17 mouse cellular contexts compared by ENCODE assay signal in the genomic region with DNA sequence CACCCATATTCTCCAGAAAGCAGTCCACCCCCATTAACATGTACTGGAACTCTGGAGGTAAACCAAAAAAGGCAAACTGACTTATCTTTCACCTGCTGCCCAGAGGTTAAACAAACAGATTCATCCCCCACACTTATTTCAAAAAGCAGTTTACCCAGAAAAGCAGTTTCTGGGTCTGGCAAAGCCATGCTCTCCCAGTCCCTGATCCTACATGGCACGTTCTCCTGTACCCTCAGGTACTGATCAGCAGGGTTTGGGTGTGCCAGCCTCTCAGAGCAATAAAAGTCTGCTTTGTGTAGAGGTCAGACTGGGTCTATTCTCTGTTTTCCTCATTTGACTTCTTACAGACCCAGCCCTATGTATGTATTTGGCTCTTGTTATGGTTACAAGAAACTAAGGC. TPM values are rescaled to one million over a fixed set of nuclear protein-coding genes. Genes with fewer than 3 reads are reported as not detected.
DNase-seq lines count a peak whose midpoint lies in the region; ATAC-seq and TF ChIP-seq lines count a peak whose summit lies in the region.
"Had no signal": no experiment of that assay in that cellular context is flagged by ENCODE, and none has a peak within 500 bp of the region (broad histone marks: within the 10 kb centered on the region; RNA-seq: fewer than 3 reads in every experiment).

No protein-coding gene starts in this region.

- TF ChIP-seq POLR2A in myocyte (IDR thresholded peaks at IDR 0.05; ENCODE audit: insufficient read length, low read depth), result no peak

- H3K4me1 ChIP-seq in hindbrain, embryonic 12.5 days, result peaks cover 14% of the 10 kb centered on the region
- H3K4me1 ChIP-seq in hindbrain, embryonic 16.5 days (ENCODE audit: control insufficient read depth, insufficient read depth, low read depth, low read length), result peaks cover 11% of the 10 kb centered on the region
- H3K4me1 ChIP-seq in E14TG2a.4 (replicated peaks; ENCODE audit: low read depth, low read length), result peaks cover 52% of the 10 kb centered on the region
- peaks cover 12% of the 10 kb centered on the region; the same call in 1 of the 2 replicates for H3K4me1 ChIP-seq in intestine, postnatal 0 days (replicated peaks; ENCODE audit: control insufficient read depth, insufficient read depth, low read length)
- H3K4me1 ChIP-seq in midbrain, postnatal 0 days (ENCODE audit: insufficient read depth, low read length), result peaks cover 6% of the 10 kb centered on the region; the same call in 1 of the 2 replicates

- no peak for ATAC-seq in hindbrain, embryonic 12.5 days (ENCODE audit: low FRiP score)
- ATAC-seq in hindbrain, embryonic 16.5 days, result no peak
- no peak for ATAC-seq in intestine, postnatal 0 days
- ATAC-seq in midbrain, postnatal 0 days (ENCODE audit: low FRiP score), result no peak
- ATAC-seq: lung, postnatal 0 days had no signal

- H3K9me3 ChIP-seq in hindbrain, embryonic 12.5 days (replicated peaks), result no peaks in the 10 kb centered on the region
- no peaks in the 10 kb centered on the region for H3K9me3 ChIP-seq in hindbrain, embryonic 16.5 days (ENCODE audit: control insufficient read depth, low read length)
- no peaks in the 10 kb centered on the region for H3K9me3 ChIP-seq in E14TG2a.4 (ENCODE audit: low read length)
- no peaks in the 10 kb centered on the region for H3K9me3 ChIP-seq in intestine, postnatal 0 days (ENCODE audit: control insufficient read depth)
- no peaks in the 10 kb centered on the region for H3K9me3 ChIP-seq in midbrain, postnatal 0 days (ENCODE audit: low read length)
- H3K9me3 ChIP-seq: forebrain, embryonic 12.5 days; limb, embryonic 13.5 days; neural tube, embryonic 13.5 days had no signal

- DNase-seq in frontal cortex, postnatal 10 days (ENCODE audit: low spot score in 2 of 2), result no peak
- DNase-seq in cerebellum, adult 11 months, result no peak
- no peak for DNase-seq in midbrain, postnatal 0 days (ENCODE audit: low spot score)
- DNase-seq: cerebellum, adult 2 months; heart, adult 2 months; heart, postnatal 36 days; kidney, adult 2 months; thymus, postnatal 25 days had no signal

- H3K4me3 ChIP-seq in hindbrain, embryonic 12.5 days, result no peak overlapping the region
- no peak overlapping the region for H3K4me3 ChIP-seq in hindbrain, embryonic 16.5 days (ENCODE audit: low read length)
- peak overlapping the region; percentile 81 for H3K4me3 ChIP-seq in E14TG2a.4 (replicated peaks; ENCODE audit: low read length)
- no peak overlapping the region for H3K4me3 ChIP-seq in intestine, postnatal 0 days (ENCODE audit: low read depth, low read length)
- H3K4me3 ChIP-seq in myocyte, result peak overlapping the region; percentile 54
- no peak overlapping the region for H3K4me3 ChIP-seq in midbrain, postnatal 0 days (ENCODE audit: low read depth, low read length)
- H3K4me3 ChIP-seq: forebrain, embryonic 12.5 days; heart, adult 2 months had no signal

- H3K27me3 ChIP-seq in hindbrain, embryonic 12.5 days, result no peaks in the 10 kb centered on the region
- no peaks in the 10 kb centered on the region for H3K27me3 ChIP-seq in hindbrain, embryonic 16.5 days (replicated peaks; ENCODE audit: control insufficient read depth, insufficient read depth, low read length)
- H3K27me3 ChIP-seq in E14TG2a.4 (ENCODE audit: insufficient read depth, low read length), result no peaks in the 10 kb centered on the region
- no peaks in the 10 kb centered on the region for H3K27me3 ChIP-seq in intestine, postnatal 0 days (replicated peaks; ENCODE audit: control insufficient read depth, insufficient read depth, low read length)
- H3K27me3 ChIP-seq in myocyte (ENCODE audit: control insufficient read depth, insufficient read depth, insufficient read length), result no peaks in the 10 kb centered on the region
- no peaks in the 10 kb centered on the region for H3K27me3 ChIP-seq in midbrain, postnatal 0 days (ENCODE audit: insufficient read depth, low read length)
- H3K27me3 ChIP-seq: forebrain, embryonic 12.5 days; limb, embryonic 13.5 days; neural tube, embryonic 13.5 days had no signal

- no peak for TF ChIP-seq CTCF in E14TG2a.4 (conservative IDR thresholded peaks at IDR 0.05; ENCODE audit: low read length)
- no peak for TF ChIP-seq CTCF in intestine, postnatal 0 days (IDR thresholded peaks at IDR 0.05; ENCODE audit: low read depth)
- TF ChIP-seq CTCF in midbrain, postnatal 0 days (IDR thresholded peaks at IDR 0.05), result no peak

- H3K9ac ChIP-seq in hindbrain, embryonic 12.5 days, result 0 out of 2 replicates have a peak overlapping the region, but pooled peaks have one; percentile 14
- no peak overlapping the region for H3K9ac ChIP-seq in hindbrain, embryonic 16.5 days (ENCODE audit: low read depth, low read length)
- no peak overlapping the region for H3K9ac ChIP-seq in intestine, postnatal 0 days (ENCODE audit: low read depth, low read length)
- no peak overlapping the region for H3K9ac ChIP-seq in midbrain, postnatal 0 days (replicated peaks; ENCODE audit: low read length, poor library complexity, severe bottlenecking)
- H3K9ac ChIP-seq: forebrain, embryonic 12.5 days; limb, embryonic 13.5 days had no signal

- 0 out of 2 replicates have a peak, but pooled peaks cover 4% of the 10 kb centered on the region for H3K36me3 ChIP-seq in hindbrain, embryonic 12.5 days
- H3K36me3 ChIP-seq in hindbrain, embryonic 16.5 days (ENCODE audit: control insufficient read depth, insufficient read depth, low read length), result peaks cover 2% of the 10 kb centered on the region; the same call in 1 of the 2 replicates
- H3K36me3 ChIP-seq in E14TG2a.4 (ENCODE audit: insufficient read depth, low read length) (peaks cover 28% of the 10 kb centered on the region), myocyte (ENCODE audit: control insufficient read depth, insufficient read depth) (no peaks in the 10 kb centered on the region)
- H3K36me3 ChIP-seq in intestine, postnatal 0 days (ENCODE audit: control insufficient read depth, insufficient read depth), result no peaks in the 10 kb centered on the region
- no peaks in the 10 kb centered on the region for H3K36me3 ChIP-seq in midbrain, postnatal 0 days (ENCODE audit: insufficient read depth, low read length)
- H3K36me3 ChIP-seq: forebrain, embryonic 12.5 days had no signal

- H3K27ac ChIP-seq in hindbrain, embryonic 12.5 days, result no peak overlapping the region
- H3K27ac ChIP-seq in hindbrain, embryonic 16.5 days (ENCODE audit: low read depth, low read length), result no peak overlapping the region
- H3K27ac ChIP-seq in intestine, postnatal 0 days (ENCODE audit: low read depth, low read length), result peak overlapping the region; percentile 35; the same call in 1 of the 2 replicates
- no peak overlapping the region for H3K27ac ChIP-seq in midbrain, postnatal 0 days (ENCODE audit: low read depth, low read length)
- H3K27ac ChIP-seq: forebrain, embryonic 12.5 days; heart, adult 2 months had no signal

- no peak overlapping the region for H3K4me2 ChIP-seq in hindbrain, embryonic 12.5 days (replicated peaks)
- H3K4me2 ChIP-seq in hindbrain, embryonic 16.5 days (ENCODE audit: low read length), result no peak overlapping the region
- H3K4me2 ChIP-seq in intestine, postnatal 0 days (replicated peaks; ENCODE audit: low read depth), result peak overlapping the region; percentile 77; the same call in 1 of the 2 replicates
- peak overlapping the region; percentile 99 for H3K4me2 ChIP-seq in myocyte (ENCODE audit: low read depth)
- no peak overlapping the region for H3K4me2 ChIP-seq in midbrain, postnatal 0 days (ENCODE audit: low read depth, low read length, poor library complexity, severe bottlenecking)

- 88% methylated on average over 1 of the region's 1 CpGs for WGBS in hindbrain, embryonic 12.5 days
- 95% methylated on average over 1 of the region's 1 CpGs for WGBS in hindbrain, embryonic 16.5 days
- WGBS in intestine, postnatal 0 days, result 29% methylated on average over 1 of the region's 1 CpGs
- 93% methylated on average over 1 of the region's 1 CpGs for WGBS in midbrain, postnatal 0 days

- H3K79me2 ChIP-seq in myocyte (ENCODE audit: control insufficient read depth, insufficient read depth), result no peaks in the 10 kb centered on the region

- H3ac ChIP-seq in myocyte (ENCODE audit: control insufficient read depth, insufficient read length), result no peak overlapping the region

TF ChIP-seq in myocyte, 11 proteins besides CTCF, POLR2A, EP300 and RAD21:
- TF ChIP-seq TCF12 (IDR thresholded peaks at IDR 0.05; ENCODE audit: insufficient read depth, poor library complexity, severe bottlenecking) (no peak), USF1 (IDR thresholded peaks at IDR 0.05; ENCODE audit: low read depth) (no peak), MAX (IDR thresholded peaks at IDR 0.05; ENCODE audit: low read depth) (no peak), REST (IDR thresholded peaks at IDR 0.05; ENCODE audit: insufficient read depth, insufficient read length) (no peak), CEBPB (IDR thresholded peaks at IDR 0.05; ENCODE audit: insufficient read depth, poor library complexity, severe bottlenecking) (no peak)
TF ChIP-seq in myocyte: peak in this region for 0.

RNA-seq across cellular contexts. Expression of a gene that starts 57.2 kb away (rescaled TPM):
- polyA plus RNA-seq in hindbrain, embryonic 12.5 days (2016; fragmentation: Nextera tagmentation; extraction: Ambion mirVana), result 10.6 and 10.8 TPM in 2 replicates
- polyA plus RNA-seq in hindbrain, embryonic 16.5 days (2015; fragmentation: Nextera tagmentation; extraction: Ambion mirVana), result 12.1 and 12.6 TPM in 2 replicates
- 49.8 and 55.6 TPM in 2 replicates for polyA plus RNA-seq in intestine, postnatal 0 days (2015; fragmentation: Nextera tagmentation; extraction: Ambion mirVana)
- 10.5 TPM for polyA plus RNA-seq in myocyte (2012; fragmentation: generic; extraction: Trizol)
- 3.8 and 4.9 TPM in 2 replicates for total RNA-seq in midbrain, postnatal 0 days (2014; rRNA removed)
- polyA plus RNA-seq in midbrain, postnatal 0 days (2015; fragmentation: Nextera tagmentation; extraction: Ambion mirVana), result 8.6 and 9.8 TPM in 2 replicates

Comparison
In these comparisons a context has a peak if more than half of its experiments do, and no peak if none do; other contexts are left out.
1. H3K4me2 ChIP-seq: peak in intestine, postnatal 0 days (single experiment) and myocyte (single experiment); none in hindbrain, embryonic 12.5 days (single experiment), hindbrain, embryonic 16.5 days (single experiment) and midbrain, postnatal 0 days (single experiment).
2. H3K4me3 ChIP-seq: peak in E14TG2a.4 (single experiment) and myocyte (single experiment); none in hindbrain, embryonic 12.5 days (single experiment), hindbrain, embryonic 16.5 days (single experiment), intestine, postnatal 0 days (single experiment) and midbrain, postnatal 0 days (single experiment).